Mouse (Mus musculus) hindbrain, embryonic 15.5 days (tissue): Measurements from ENCODE around the gene Plcd4. TPM values are rescaled to one million over a fixed set of nuclear protein-coding genes. Genes with fewer than 3 reads are reported as not detected.
"Not testable (repeated sequence)": the region's sequence is repeated elsewhere in the genome, so short reads cannot be mapped to it uniquely, and the experiment has no call there.

Experiments
- ATAC-seq: fragments of 200-750 bp; cut with Nextera tagmentation; 2 replicates; pipeline ENCODE4 v1.8.0; 2017; ENCODE audit warnings: low read depth, moderate number of reproducible peaks, moderate TSS enrichment; ENCODE audit not compliant: low FRiP score
- H3K27ac ChIP-seq: fragments of 300-500 bp; sonication (generic); replicated peaks from 2 replicates; pipeline ENCODE4 v1.5.1; 2015; ENCODE audit warnings: mild to moderate bottlenecking, inconsistent platforms
- H3K27me3 ChIP-seq: fragments of 300-500 bp; sonication (generic); 2 replicates; pipeline ENCODE4 v1.6.1; 2015; ENCODE audit warnings: control low read depth, inconsistent platforms
- H3K36me3 ChIP-seq: fragments of 300-500 bp; sonication (generic); 2 replicates; pipeline ENCODE4 v1.6.1; 2015; ENCODE audit warnings: control low read depth, inconsistent platforms
- H3K4me1 ChIP-seq: fragments of 300-500 bp; sonication (generic); replicated peaks from 2 replicates; pipeline ENCODE4 v1.6.1; 2015; ENCODE audit warnings: control low read depth, inconsistent platforms
- H3K4me2 ChIP-seq: fragments of 300-500 bp; sonication (generic); 2 replicates; pipeline ENCODE4 v1.6.1; 2015; ENCODE audit warnings: moderate library complexity, mild to moderate bottlenecking, inconsistent platforms
- H3K4me3 ChIP-seq: fragments of 300-500 bp; sonication (generic); 2 replicates; pipeline ENCODE4 v1.5.1; 2015; ENCODE audit warnings: mild to moderate bottlenecking, inconsistent platforms
- H3K9ac ChIP-seq: fragments of 300-500 bp; sonication (generic); 2 replicates; pipeline ENCODE4 v1.6.1; 2015; ENCODE audit warnings: inconsistent platforms
- H3K9me3 ChIP-seq: fragments of 300-500 bp; sonication (generic); 2 replicates; pipeline ENCODE4 v1.6.1; 2016; ENCODE audit warnings: control low read depth, inconsistent platforms
- WGBS: fragments of 180-500 bp; shearing (Covaris S2); methylation state at CpG from one replicate; pipeline ENCODE4 v1.1.7; 2015; 5-methylcytosine and 5-hydroxymethylcytosine counted together
- polyA plus RNA-seq: library from polyadenylated mRNA; unstranded; fragments of >200 nt; fragmentation: Nextera tagmentation; extraction: Ambion mirVana; gene quantifications from 2 replicates; pipeline ENCODE4 v1.2.1, GENCODE M21; 2015

The Plcd4 gene
- polyA plus RNA-seq, result 5.6 and 6.1 TPM in 2 replicates

DNA sequence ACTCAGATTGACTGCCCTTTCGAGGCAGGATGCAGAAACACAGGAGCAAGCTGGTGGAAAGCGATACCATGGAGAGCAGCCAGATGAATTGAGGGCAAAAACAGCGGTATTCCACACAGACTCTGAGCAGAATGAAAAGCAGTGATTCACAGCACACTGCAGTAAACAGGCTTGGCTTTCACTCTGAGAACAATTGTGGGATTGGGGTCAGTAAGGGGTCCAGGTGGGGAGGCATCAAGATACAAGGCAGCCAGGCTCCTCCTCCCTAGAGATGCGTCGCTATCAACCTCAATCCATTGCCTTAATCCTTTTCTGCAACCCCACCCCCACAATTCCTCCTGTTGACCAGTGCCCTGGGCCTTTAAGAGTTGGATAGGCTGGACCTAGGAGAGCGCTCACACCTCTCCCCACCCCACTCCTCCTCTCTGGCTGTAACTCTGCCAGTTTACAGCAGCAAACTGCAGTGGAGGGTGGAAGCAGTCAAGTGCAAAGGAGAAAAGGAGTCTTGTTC, at the start of gene Plcd4:
Gene Plcd4 (plus strand): TSS at position 438 of the 511 bp plus-strand sequence.
- H3K9ac ChIP-seq, result 0 out of 2 replicates have a peak within 1 kb of the TSS, but pooled peaks have one; percentile 0
- H3K36me3 ChIP-seq, result no peaks in the 10 kb centered on the region
- H3K9me3 ChIP-seq, result no peaks in the 10 kb centered on the region
- H3K4me3 ChIP-seq, result peak within 1 kb of the TSS; percentile 22
- WGBS, result 7% methylated on average over 6 of the region's 6 CpGs
- peaks cover 11% of the 10 kb centered on the region for H3K4me1 ChIP-seq
- H3K27ac ChIP-seq, result peak within 1 kb of the TSS; percentile 61
- ATAC-seq, result peak; percentile 88
- peak within 1 kb of the TSS; percentile 49 for H3K4me2 ChIP-seq
- H3K27me3 ChIP-seq, result no peaks in the 10 kb centered on the region

- no peak overlapping the region for H3K4me3 ChIP-seq
- 69% methylated on average over 1 of the region's 1 CpGs for WGBS
Observed at GRCm38 (mm10) chr1:74501106-74501505, 41.6 kb upstream of the Plcd4 start.

GRCm38 (mm10) chr1:74505393-74505720, 37.3 kb upstream of the Plcd4 start:
- peak overlapping the region; percentile 69 for H3K27ac ChIP-seq
- no peaks in the 10 kb centered on the region for H3K9me3 ChIP-seq
- ATAC-seq, result no peak
- under 1% methylated on average over 22 of the region's 22 CpGs for WGBS
- no peaks in the 10 kb centered on the region for H3K36me3 ChIP-seq
- peak overlapping the region; percentile 84 for H3K4me3 ChIP-seq
- peak overlapping the region; percentile 75 for H3K9ac ChIP-seq
- peaks cover 41% of the 10 kb centered on the region for H3K4me1 ChIP-seq
- peak overlapping the region; percentile 82 for H3K4me2 ChIP-seq
- H3K27me3 ChIP-seq, result no peaks in the 10 kb centered on the region

More at GRCm38 (mm10) chr1:74501106-74501505, 41.6 kb upstream of the Plcd4 start:
- no peak overlapping the region for H3K9ac ChIP-seq
- peaks cover 10% of the 10 kb centered on the region for H3K36me3 ChIP-seq
- no peaks in the 10 kb centered on the region for H3K27me3 ChIP-seq
- peaks cover 13% of the 10 kb centered on the region for H3K4me1 ChIP-seq
- no peak overlapping the region for H3K27ac ChIP-seq
- H3K9me3 ChIP-seq, result no peaks in the 10 kb centered on the region
- H3K4me2 ChIP-seq, result no peak overlapping the region
- no peak for ATAC-seq

DNA sequence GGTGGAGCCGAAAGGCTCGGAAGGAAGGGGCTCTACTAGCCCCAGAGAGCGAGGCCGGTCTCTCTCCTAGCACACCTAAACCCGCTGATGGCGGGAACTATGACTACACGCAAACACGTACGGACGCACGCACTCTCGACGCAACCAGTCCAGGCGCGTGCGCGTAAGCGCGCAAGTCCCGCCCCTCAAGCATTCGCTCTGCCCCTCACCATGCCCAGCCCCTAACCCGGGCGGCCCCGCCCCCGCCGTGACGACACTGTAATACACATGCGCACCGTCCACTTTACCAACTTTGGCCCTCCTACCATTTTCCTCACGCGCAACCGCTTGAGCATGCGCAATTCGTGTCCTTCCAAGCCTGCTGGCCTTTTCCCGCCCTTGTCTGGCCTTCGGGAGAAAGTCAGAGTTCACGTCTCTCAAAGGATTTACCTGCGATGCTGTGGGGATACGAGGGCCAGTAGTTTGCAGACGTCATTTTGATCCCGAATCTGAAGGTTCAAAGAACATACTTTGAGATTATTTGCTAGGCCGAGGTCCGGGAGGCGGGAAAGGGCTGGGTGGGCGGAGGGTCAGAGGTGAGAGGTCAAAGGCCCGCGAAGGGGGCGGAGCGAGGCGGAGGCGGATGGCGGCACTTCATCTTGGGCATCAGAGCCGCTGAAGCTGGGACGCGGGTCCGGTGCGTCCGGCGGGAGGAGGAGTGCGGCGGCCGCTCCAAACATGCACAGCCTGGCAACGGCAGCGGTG, 36.8 kb upstream of the Plcd4 start, which contains the start of gene Cnot9:
Gene Cnot9 (plus strand): TSS at position 338 of the 744 bp plus-strand sequence.
- Histone ChIP-seq H3K27me3 (no peaks in the 10 kb centered on the region), H3K27ac (peak within 1 kb of the TSS; percentile 88), H3K4me1 (peaks cover 41% of the 10 kb centered on the region), H3K36me3 (no peaks in the 10 kb centered on the region), H3K4me2 (peak within 1 kb of the TSS; percentile 82), H3K4me3 (peak within 1 kb of the TSS; percentile 84), H3K9me3 (no peaks in the 10 kb centered on the region), H3K9ac (peak within 1 kb of the TSS; percentile 84)
- WGBS, result under 1% methylated on average over 63 of the region's 64 CpGs
- peak; percentile 100 for ATAC-seq

DNA sequence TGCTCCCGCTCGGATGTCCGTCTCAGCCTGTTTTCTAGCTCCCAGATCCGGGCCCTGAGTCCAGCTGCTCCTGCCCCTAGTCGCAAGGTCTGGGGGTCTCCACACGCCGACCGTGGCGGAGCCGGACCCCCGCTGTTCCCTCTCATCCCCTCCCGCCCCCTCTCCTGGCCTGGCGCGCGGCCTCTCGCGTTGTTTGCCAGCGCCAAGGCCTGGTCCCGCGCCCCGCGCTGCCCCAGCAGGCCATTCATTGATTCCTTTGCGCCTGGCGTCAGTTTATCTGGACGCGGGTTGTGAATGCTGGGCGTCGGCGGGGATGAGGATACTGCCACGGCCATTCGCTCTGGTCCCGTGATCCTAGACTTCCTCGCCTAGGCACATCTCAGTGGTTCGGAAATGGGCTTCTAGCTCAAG, 36.2 kb upstream of the Plcd4 start:
- Histone ChIP-seq H3K4me1 (peaks cover 41% of the 10 kb centered on the region), H3K27me3 (no peaks in the 10 kb centered on the region), H3K36me3 (no peaks in the 10 kb centered on the region), H3K27ac (peak overlapping the region; percentile 88), H3K4me3 (peak overlapping the region; percentile 84), H3K4me2 (peak overlapping the region; percentile 79), H3K9ac (peak overlapping the region; percentile 84), H3K9me3 (no peaks in the 10 kb centered on the region)
- ATAC-seq, result peak; percentile 2; the same call in 1 of the 2 replicates
- WGBS, result 0% methylated on average over 33 of the region's 34 CpGs

DNA sequence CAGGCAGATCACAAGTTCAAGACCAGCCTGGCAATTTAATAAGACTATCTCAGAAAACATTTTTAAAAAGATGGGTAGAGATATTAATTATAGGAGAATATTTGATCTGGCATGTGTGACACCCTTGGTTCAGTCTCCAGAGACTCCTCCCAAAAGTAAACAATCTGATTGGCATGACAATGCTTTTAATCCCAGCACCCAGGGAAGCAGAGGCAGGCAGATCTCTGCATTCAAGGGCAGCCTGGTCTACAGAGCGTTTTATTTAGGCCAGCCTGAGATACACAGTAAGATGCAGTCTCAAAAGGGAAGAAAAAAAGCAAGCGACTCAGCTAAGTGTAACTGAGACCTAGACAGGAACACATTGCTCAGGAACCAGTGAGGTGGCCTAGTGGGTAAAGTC, 34.9 kb upstream of the Plcd4 start:
- Histone ChIP-seq H3K36me3 (no peaks in the 10 kb centered on the region), H3K9ac (no peak overlapping the region), H3K9me3 (no peaks in the 10 kb centered on the region), H3K4me2 (peak overlapping the region; percentile 79), H3K27me3 (no peaks in the 10 kb centered on the region), H3K4me3 (peak overlapping the region; percentile 84; the same call in 1 of the 2 replicates), H3K27ac (no peak overlapping the region), H3K4me1 (peaks cover 41% of the 10 kb centered on the region)
- ATAC-seq, result no peak
- 95% methylated on average over 2 of the region's 2 CpGs for WGBS

- H3K4me3 ChIP-seq, result no peak overlapping the region
- no peaks in the 10 kb centered on the region for H3K36me3 ChIP-seq
- ATAC-seq, result no peak
- no peaks in the 10 kb centered on the region for H3K9me3 ChIP-seq
- 96% methylated on average over 5 of the region's 5 CpGs for WGBS
- H3K4me1 ChIP-seq, result peaks cover 28% of the 10 kb centered on the region
- no peak overlapping the region for H3K27ac ChIP-seq
- no peaks in the 10 kb centered on the region for H3K27me3 ChIP-seq
- no peak overlapping the region for H3K4me2 ChIP-seq
- H3K9ac ChIP-seq, result no peak overlapping the region
Observed at GRCm38 (mm10) chr1:74511306-74511705, 31.4 kb upstream of the Plcd4 start.

DNA sequence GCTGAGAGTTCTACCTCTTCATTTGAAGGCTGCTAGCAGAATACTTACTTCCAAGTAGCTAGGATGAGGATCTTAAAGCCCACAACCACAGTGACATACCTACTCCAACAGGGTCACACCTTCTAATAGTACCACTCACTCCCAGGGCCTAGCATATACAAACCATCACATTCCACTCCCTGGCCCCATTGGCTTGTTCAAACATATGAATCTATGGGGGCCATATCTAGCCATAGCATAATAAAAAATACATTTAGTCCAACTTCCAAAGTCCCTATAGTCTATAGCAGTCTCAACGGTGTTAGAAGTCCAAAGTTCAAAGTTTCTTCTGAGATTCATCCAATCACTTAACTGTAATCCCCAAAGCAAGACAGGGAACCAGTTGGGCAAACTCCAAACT, 29.7 kb upstream of the Plcd4 start:
- not testable (repeated sequence) for H3K9me3 ChIP-seq

DNA sequence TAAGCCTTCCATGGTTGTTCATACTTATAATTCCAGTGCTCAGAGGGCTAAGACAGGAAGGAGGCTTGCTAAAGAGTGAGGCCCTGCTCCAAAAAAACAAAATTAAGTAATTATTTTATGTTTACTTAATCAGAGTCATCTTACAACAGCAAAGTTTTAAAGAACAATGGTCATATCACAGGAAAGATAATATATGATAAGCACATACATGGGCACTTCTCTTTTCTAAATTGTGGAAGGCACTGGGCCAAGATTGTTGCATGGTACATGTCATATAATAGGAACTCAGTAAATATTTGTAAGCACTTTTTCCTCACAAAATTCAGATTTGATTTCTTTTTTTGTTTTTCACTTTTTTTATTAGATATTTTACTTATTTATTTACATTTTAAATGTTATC, 22.8 kb upstream of the Plcd4 start:
- Histone ChIP-seq H3K9me3 (no peaks in the 10 kb centered on the region), H3K4me3 (no peak overlapping the region), H3K9ac (no peak overlapping the region), H3K36me3 (peaks cover 44% of the 10 kb centered on the region), H3K4me2 (no peak overlapping the region), H3K4me1 (no peaks in the 10 kb centered on the region), H3K27me3 (no peaks in the 10 kb centered on the region), H3K27ac (no peak overlapping the region)
- ATAC-seq, result no peak

More for the DNA sequence above, 29.7 kb upstream of the Plcd4 start:
- H3K9ac ChIP-seq, ATAC-seq, H3K27ac ChIP-seq, H3K36me3 ChIP-seq, H3K27me3 ChIP-seq, H3K4me3 ChIP-seq, H3K4me2 ChIP-seq: not testable (repeated sequence)
- 97% methylated on average over 1 of the region's 1 CpGs for WGBS
- peaks cover 15% of the 10 kb centered on the region for H3K4me1 ChIP-seq

DNA sequence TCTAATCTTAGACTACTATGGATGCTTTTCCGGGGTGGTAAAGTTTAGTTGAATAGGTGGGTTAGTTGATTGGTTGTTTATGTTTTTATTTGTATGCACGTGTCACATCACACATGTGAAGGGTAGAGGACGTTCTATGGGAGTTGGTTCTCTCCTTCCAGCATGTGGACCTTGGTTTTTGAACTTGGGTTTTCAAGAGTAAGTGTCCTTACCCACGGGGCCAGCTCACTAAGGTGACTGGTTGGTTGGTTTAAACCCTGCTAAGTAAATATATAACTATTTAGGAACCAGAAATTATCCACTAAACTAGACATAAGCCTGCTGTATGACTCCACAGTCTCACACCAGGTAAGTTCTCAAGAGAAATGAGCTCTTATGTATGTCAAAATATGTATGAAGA, 17.9 kb upstream of the Plcd4 start:
- 95% methylated on average over 4 of the region's 4 CpGs for WGBS
- Histone ChIP-seq H3K4me3 (no peak overlapping the region), H3K4me1 (no peaks in the 10 kb centered on the region), H3K27ac (no peak overlapping the region), H3K4me2 (no peak overlapping the region), H3K9ac (no peak overlapping the region), H3K27me3 (no peaks in the 10 kb centered on the region), H3K9me3 (no peaks in the 10 kb centered on the region), H3K36me3 (peaks cover 72% of the 10 kb centered on the region)
- no peak for ATAC-seq

DNA sequence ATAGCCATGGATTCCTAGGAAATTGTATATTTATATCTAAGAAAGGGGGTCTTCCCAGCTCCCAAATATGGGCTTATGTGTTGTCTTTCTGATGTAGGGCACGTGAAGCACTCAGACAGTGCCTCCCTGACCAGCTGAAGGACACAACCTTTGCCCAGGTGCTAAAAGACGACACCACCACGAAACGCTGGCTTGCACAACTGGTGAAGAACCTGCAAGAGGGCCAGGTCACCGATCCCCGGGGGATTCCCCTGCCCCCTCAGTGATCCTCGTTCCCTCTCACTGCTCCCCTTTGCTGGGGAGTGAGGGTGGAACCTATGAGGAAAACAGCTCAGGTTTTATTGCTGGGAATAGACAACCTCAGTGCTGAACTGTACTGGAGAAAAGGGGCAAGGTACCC, 14.1 kb upstream of the Plcd4 start:
- Histone ChIP-seq H3K4me1 (no peaks in the 10 kb centered on the region), H3K36me3 (peaks cover 77% of the 10 kb centered on the region), H3K27me3 (no peaks in the 10 kb centered on the region), H3K4me2 (no peak overlapping the region), H3K9me3 (no peaks in the 10 kb centered on the region), H3K4me3 (no peak overlapping the region), H3K9ac (no peak overlapping the region), H3K27ac (no peak overlapping the region)
- WGBS, result 93% methylated on average over 7 of the region's 7 CpGs
- ATAC-seq, result no peak

DNA sequence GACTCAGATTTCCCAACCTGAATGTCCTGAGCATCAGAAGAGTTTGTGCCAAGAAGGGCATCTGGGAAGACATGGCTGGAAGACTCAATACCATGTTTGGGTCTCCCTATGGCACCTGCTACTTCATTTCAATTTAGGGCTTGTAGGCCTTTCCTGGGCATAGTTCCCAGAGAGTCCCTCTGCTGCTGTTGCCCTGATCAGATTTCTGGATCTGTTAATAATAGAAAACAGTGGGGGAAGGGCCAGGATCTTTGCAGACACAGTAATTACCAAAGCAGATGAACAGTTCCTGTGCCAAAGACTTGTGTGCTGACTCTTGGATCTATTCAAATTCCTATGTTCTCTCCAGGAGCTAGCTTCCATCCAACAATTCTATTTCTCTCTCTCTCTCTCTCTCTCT, 4.0 kb upstream of the Plcd4 start:
- Histone ChIP-seq H3K4me1 (peaks cover 11% of the 10 kb centered on the region), H3K9me3 (no peaks in the 10 kb centered on the region), H3K9ac (no peak overlapping the region), H3K27ac (no peak overlapping the region), H3K27me3 (no peaks in the 10 kb centered on the region), H3K4me3 (no peak overlapping the region), H3K36me3 (no peaks in the 10 kb centered on the region), H3K4me2 (no peak overlapping the region)
- peak; percentile 54; the same call in 1 of the 2 replicates for ATAC-seq
